Mouse (Mus musculus): ENCODE data around the gene Ccin. TPM values are rescaled to one million over a fixed set of nuclear protein-coding genes. Genes with fewer than 3 reads are reported as not detected.

The Ccin gene
- total RNA-seq, 2 experiments from 2014 or later: not detected

DNA sequence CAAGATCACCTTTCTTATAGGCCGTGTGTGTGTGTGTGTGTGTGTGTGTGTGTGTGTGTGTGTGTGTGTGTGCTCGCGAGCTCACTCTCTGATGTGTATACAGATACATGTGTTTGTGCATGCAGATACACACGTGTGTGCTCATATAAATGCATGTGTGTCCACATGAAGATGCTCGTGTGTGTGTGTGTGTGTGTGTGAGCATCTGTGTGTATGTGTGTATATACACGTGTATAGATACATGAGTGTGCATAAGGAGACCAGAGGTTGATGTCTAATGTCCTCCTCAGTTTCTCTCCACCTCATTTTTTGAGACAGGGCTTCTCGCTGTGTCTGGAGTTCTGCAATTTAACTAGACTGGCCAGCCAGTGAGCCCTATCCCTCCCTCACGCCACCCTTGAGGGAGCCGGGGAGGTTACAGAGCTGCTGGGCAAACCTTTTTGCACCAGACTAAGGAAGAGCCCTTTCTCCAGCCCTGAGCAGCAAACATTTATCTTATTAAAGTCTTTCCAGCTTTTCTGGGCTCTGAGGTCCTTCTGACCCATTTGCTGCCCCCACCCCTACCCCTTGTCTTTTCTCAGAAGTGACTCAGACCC is 11.6 kb upstream of the Ccin start:
- DNase-seq (ENCODE audit: extremely low spot score in 1 of 2, low spot score in 2 of 2): no peak
- intact Hi-C loops (cut with DNase I): no loop called here

DNA sequence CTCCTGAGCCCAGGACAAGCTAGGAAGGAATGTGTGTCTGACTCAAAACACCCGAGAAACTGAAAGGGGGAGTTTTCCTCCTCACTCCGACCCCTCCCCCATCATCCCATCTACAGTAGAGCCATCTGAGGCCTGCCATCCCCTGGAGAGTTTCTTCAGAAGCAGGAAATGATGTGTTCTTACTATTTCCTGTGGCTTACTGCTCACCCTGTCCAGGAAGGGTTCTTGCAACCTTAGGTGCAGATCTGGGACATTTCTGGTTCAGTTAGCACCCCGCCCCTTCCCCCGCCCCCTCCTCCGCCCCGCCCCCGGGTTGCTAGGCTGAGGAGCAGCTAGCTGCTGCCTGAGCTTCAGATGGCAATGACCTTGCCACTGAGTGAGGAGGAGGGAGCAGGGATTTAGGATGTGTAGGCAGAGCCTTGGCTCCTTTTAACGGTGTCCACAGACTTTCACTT is 11.1 kb upstream of the Ccin start:
- peak in 1 of 2 experiments; percentile 51 for DNase-seq (ENCODE audit: extremely low spot score in 1 of 2, low spot score in 2 of 2)
- intact Hi-C loops (cut with DNase I): no loop called here

DNA sequence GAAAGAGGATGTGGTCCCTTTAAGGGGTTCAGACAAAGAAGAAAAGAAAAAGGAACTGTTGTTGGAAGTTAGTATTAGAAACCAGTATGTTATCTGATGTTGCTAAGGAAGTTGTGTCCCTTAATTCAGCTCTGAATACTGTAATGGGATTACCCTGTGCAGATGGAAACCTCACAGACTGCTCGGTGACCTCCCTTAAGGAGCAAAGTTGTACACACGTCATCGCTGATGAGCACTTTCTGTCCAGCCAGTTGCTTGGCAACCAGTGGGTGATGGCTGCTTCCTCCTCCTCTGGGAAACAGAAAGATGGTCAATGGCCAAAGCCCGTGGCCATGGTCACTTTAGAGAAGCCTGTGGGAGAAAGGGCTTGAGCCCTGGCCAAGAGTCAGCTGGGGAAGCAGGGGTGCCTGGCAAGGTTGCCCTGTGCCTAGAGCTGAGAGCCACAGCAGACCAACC is 9.7 kb upstream of the Ccin start:
- intact Hi-C loops (cut with DNase I): no loop called here
- peak; percentile 47 to 58 for DNase-seq (ENCODE audit: extremely low spot score in 1 of 2, low spot score in 2 of 2)

DNA sequence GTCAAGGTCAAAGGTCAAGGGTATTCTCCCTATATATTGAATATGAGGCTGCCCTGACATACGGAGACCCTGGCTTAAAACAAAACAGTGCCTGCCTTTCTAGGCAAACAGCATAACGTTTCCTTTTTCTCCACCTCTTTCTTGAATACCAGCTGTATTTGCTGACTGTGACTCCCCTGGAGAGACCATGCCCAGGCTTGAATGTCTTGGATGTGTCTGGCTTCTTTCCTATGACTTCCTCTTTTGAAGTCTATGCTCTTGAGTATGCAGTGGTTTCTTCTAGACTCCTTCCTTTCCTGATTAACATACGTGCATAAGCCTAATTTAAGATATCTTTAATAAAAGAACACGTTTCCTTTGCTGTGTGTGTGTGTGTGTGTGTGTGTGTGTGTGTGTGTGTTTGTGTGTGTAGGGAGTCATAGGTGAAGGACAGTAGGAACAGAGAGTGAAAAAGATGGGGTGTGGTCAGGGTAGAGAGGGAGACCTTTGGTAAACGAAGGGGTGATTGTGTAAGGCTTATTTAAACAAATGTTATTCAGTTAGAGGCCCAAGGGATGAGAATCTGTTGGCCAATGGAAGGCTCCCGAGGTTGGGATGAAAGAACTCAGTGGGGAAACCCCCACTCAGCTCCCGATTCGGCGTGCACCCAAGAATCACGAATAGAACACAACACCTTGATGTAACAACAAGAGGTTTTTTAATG is 8.2 kb upstream of the Ccin start:
- intact Hi-C loops (cut with DNase I): no loop called here

DNA sequence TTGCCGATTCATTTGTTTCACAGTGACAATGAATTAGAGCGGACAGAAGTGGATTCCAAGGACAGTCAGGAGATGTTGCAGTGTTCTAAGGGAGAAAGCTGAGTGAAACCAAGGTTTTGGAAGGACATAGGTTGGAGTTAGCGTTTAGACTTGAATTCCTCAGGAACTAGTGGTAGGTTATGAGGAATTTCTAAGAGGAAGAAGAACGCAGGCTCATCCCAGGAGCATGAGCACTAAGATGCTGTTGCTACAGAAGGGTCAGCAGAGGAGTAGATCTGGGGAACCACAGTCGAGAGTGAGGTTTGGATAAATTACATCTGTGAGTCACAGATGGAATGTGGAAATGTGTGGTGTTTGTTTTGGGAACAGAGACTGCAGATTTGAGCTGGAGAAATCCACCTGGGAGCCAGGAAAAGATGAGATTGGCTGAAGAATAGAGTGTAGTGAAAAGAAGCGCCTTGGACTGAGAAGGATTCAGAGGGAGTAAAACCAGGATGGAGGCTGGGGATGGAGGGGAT is 7.0 kb upstream of the Ccin start:
- DNase-seq (ENCODE audit: extremely low spot score in 1 of 2, low spot score in 2 of 2): no peak
- intact Hi-C loops (cut with DNase I): no loop called here

More for the DNA sequence above, 8.2 kb upstream of the Ccin start:
- DNase-seq (ENCODE audit: extremely low spot score in 1 of 2, low spot score in 2 of 2): no peak

DNA sequence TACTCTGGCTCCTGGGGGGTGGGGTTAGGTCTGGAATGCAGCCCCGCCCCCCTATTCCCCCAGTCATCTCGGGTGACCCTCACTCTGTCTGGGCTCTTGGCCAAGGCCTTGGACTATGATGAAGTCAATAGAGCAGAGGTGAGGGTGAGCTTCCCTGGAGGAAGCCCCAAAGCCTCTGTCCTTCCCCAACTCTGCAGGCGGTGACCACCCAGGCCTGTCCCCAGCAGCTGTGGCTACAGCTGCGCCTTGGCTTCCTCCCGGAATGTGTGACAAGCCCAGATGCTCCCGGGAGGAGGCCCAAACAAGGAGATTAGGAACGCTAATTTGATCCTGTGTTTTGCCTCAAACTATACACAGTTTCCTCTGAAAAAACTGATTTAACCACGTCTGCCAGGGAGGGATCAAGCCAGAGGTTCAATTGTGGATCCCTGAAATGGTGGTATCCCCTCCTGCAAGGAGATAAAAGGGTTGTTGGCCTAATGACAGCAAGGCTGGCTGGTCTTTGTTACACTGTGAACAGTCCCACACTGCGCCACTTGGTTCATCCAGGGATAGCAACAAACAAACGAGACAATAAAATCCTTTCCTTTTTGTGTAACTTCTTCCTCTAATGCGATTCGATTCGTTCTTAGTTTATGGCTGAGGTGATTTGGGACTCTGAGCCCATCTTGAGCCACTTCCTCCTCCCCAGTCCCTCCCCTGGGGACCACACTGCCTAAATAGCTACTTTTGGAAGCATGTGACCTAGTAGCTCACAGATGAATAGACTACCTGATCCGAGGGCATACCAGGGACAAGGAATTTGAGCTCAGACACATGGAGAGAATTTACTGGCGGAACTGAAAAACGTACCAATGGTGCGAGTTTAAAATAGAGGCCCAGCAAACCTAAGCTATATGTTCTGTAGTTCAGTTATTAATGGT is 4.5 kb upstream of the Ccin start:
- peak in 1 of 2 experiments; percentile 80 for DNase-seq (ENCODE audit: extremely low spot score in 1 of 2, low spot score in 2 of 2)
- intact Hi-C loops (cut with DNase I): no loop called here

DNA sequence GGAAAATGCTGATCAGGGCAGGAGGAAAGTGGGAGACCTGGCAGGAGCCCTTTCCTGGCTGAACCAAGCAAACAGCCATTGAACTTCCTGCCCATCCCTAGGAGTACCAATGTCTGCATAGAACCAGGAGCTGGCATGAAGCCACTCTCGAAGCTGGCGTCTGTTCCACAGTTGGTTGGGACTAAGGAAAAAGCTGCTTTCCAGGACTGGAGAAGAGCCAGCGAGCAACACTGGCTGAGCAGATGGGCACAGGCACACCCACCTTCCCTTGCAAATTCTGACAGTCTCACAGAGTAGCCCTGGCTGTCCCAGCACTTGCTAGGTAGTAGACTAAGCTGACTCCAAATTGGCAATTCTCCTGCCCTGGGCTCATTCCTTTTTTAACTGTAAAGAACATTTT is 3.5 kb upstream of the Ccin start:
- peak; percentile 90 to 93 for DNase-seq (ENCODE audit: extremely low spot score in 1 of 2, low spot score in 2 of 2)
- intact Hi-C loops (cut with DNase I): loop anchor here (5.0 kb wide), 2 partner anchors 52 to 72 kb away; no protein-coding TSS in a partner anchor

DNA sequence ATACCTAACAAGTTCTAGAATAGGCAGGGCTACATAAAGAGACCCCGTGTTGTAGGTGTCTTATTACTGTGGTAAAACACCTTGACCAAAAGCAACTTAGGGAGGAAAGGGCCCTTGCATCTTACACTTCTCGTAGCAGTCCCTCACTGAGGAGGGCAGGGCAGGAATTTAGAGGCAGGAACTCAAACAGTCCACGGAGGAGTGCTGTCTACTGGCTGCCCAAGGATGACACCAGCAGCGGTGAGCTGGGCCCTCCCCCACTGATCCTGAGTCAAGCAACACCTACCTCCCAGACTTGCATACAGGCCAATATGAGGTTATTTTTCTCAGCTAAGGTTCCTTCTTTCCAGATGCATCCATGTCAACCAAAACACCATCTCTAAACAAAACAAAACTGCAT is 3.0 kb upstream of the Ccin start:
- no peak for DNase-seq (ENCODE audit: extremely low spot score in 1 of 2, low spot score in 2 of 2)
- intact Hi-C loops (cut with DNase I): loop anchor here (5.0 kb wide), 2 partner anchors 53 to 73 kb away; no protein-coding TSS in a partner anchor

DNA sequence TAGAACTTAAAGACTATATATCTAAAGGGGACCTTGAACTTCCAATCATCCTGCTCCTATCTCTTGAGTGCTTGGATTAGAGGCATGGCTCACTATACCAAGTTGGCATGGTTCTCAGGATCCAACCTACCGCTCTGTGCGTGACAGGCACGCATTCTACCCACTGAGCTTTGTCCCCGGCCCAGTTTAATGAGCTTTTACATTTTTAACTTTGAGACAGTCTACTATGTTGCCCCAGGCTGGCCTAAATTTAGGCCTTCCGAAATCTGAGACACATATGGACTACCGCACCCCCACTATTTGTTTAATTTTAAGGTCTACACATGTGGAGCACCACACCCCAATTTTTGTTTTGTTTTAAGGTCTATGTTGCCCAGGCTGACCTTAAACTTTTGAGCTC is 2.4 kb upstream of the Ccin start:
- no peak for DNase-seq (ENCODE audit: extremely low spot score in 1 of 2, low spot score in 2 of 2)
- intact Hi-C loops (cut with DNase I): loop anchor here (5.0 kb wide), 2 partner anchors 54 to 74 kb away; no protein-coding TSS in a partner anchor

DNA sequence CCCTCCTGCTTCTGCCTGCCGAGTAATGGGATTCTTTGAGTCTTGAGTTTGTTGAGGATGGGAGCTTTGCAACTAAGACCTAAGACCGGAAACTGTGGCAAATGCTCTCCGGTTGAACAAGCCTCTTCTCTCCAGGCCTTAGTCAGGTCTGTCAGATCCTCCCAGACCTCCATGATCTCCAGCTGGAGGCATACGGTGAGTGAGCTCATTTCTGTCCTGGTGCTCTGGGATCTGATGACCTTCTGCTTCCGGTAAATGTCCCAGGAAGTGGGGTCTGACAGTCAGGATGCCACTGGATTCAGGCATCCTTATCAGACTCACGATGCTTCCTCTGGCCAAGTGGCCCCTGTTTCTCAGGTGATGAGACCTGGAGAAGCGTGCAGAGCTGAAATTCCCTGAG is 2.0 kb upstream of the Ccin start:
- intact Hi-C loops (cut with DNase I): loop anchor here (5.0 kb wide), 2 partner anchors 54 to 74 kb away; no protein-coding TSS in a partner anchor
- DNase-seq (ENCODE audit: extremely low spot score in 1 of 2, low spot score in 2 of 2): no peak

DNA sequence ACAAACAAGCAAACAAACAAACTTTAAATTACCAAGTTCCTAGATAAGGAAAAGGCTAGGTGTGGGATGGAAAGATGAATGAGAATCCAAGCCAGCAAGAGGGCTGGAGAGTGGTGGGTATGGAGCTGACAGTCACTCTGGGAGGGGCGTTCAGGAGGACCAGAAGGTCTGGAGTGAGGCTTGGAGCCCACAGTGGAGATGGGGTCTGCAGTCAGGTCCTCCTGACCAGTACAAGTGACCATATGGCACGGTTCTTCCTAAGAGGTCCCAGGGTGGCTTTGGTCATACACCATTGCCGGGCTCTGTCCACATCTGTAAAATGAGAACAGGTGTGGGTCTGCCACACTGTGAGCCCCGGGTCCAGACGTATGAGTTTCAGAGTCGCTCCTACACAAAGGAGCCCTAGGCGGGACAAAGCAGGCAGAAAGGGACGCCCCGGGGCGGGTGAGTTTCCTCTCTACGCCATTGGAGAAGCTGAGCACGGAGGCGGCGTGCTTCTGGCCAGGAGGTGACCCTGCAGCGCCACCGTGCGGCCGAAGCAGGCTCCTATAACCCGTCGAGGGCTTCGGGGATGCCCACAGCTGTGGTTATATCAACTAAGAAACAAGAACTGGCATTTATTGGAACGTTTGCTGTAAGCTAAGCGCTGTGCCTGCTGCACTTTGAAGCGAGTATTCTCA is 1.1 kb upstream of the Ccin start:
- DNase-seq (ENCODE audit: extremely low spot score in 1 of 2, low spot score in 2 of 2): peak; percentile 90 to 95
- intact Hi-C loops (cut with DNase I): loop anchor here (2.0 to 5.0 kb wide), 3 partner anchors 23 to 75 kb away; no protein-coding TSS in a partner anchor

DNA sequence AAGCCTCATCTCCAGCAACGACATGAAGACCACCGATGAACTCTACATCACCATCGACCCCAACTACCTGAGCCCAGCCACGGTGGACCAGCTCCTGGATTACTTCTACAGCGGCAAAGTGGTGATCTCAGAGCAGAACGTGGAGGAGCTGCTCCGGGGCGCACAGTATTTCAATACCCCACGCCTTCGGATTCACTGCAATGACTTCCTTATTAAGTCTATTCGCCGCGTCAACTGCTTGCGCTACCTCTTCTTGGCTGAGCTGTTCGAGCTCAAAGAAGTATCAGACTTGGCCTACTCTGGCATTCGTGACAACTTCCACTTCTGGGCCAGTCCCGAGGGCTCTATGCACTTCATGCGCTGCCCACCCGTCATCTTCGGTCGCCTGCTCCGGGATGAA is 473 bp downstream of the Ccin start:
- intact Hi-C loops (cut with DNase I): loop anchor here (2.0 to 5.0 kb wide), 3 partner anchors 25 to 76 kb away; no protein-coding TSS in a partner anchor
- no peak for DNase-seq (ENCODE audit: extremely low spot score in 1 of 2, low spot score in 2 of 2)

DNA sequence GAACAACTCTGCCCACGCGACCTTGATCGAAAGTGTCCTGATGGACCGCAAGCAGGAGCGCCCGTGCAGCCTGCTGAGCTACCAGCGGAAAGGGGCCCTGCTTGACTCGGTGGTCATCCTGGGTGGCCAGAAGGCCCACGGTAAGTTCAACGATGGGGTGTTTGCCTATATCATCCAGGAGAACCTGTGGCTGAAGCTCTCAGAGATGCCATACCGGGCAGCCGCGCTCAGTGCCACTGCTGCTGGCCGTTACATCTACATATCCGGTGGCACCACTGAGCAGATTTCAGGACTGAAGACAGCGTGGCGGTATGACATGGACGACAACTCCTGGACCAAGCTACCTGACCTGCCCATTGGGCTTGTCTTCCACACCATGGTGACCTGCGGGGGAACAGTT is 1.0 kb downstream of the Ccin start:
- intact Hi-C loops (cut with DNase I): loop anchor here (5.0 kb wide), 2 partner anchors 57 to 77 kb away; no protein-coding TSS in a partner anchor
- DNase-seq (ENCODE audit: extremely low spot score in 1 of 2, low spot score in 2 of 2): no peak

DNA sequence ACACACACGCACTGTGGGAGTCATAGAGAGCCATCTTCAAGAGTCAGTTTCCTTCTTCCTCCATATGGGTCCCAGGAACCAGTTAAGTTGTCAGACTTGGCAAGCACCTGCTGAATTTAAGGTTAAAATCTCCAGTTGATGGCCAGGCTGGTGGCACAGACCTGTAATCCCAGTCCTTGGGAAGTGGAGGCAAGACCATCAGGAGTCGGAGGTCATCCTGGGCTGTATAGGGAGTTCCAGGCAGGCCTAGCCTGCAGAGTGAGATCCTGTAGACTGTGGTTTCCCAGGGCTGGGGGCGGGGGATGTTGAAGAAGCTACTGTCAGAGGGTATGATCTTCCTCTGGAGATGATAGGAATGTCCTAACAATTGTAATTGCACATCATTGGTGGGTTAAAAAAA is 5.7 kb downstream of the Ccin start:
- intact Hi-C loops (cut with DNase I): no loop called here

DNA sequence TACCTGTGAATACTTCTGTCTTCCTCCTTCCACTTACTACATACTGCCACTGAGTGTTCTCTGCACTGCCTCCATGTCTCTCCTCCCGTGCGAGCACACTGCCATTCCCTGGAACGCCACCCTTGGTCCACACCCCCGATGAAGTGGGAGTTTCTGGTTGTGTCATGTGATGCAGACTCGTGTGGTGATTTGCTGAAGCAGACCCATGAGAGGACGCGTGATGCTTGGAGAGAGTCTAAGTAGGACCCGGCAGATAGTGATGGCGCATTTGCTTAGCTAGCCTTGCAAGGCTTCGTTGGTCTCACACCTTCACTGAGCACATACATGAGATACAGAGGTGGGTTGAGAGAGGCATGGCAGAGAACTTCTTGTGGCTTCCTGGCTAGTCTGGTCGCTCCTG is 9.8 kb downstream of the Ccin start:
- intact Hi-C loops (cut with DNase I): no loop called here
- no peak for DNase-seq (ENCODE audit: extremely low spot score in 1 of 2, low spot score in 2 of 2)

More for the DNA sequence above, 5.7 kb downstream of the Ccin start:
- no peak for DNase-seq (ENCODE audit: extremely low spot score in 1 of 2, low spot score in 2 of 2)

DNA sequence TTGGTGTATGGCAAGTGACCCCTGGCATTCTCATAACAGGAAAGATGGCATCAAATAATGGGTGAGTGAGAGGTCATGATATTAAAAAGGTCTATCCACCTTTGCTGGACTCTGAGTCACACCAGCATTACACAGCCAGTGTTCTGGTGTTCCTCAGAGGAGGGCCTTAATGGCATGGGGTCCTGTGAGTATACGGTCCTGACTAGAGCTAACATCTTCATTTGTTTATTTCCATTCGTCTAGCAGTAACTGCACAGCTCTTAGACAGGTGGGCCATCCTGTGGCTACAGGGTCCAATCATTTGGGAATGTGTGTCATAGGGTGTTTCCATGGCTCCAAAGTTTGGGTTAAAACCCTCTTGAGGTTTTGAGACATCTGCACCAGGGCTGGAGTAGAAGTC is 11.1 kb downstream of the Ccin start:
- intact Hi-C loops (cut with DNase I): no loop called here
- DNase-seq (ENCODE audit: extremely low spot score in 1 of 2, low spot score in 2 of 2): no peak

DNA sequence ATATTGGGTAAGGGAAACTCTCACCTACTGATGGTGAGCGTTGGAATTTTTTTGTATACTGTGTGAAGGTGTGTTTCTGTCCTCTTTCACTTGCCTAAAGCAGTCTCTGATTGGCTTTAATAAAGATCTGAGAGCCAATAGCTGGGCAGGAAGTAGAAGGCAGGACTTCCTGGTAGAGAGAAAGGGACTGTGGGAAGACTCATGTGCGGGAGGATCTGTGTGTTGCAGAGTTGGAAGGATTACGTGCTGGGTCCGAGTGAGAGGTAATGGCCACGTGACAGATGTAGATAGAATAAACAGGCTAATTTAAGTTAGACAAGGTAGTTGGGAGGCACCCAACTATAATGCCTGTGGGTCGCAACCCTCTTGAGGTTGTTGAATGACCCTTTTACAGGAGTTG is 20.3 kb downstream of the Ccin start:
- DNase-seq (ENCODE audit: extremely low spot score in 1 of 2, low spot score in 2 of 2): no peak
- intact Hi-C loops (cut with DNase I): no loop called here

DNA sequence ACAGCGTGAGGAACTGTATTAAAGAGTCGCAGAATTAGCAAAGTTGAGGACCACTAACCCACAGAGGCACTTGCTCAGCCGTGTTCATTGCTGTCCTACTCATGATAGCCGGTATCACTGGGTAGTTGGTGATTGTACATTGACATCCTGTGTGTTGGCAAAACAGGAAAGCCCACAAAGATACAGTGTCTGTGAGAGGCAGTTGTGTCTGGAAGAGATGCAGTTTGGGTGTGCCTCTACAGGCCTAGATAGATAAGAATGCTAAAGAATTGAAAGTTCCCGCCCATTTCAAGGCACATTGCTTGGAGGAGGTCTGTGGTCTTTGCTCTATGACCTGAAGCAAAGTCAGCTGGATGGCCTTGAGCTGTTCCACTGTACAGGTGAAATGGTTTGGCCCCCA is 20.8 kb downstream of the Ccin start, which contains the start of gene Clta:
Clta (plus strand) TSS at position 327 of the 400 bp plus-strand sequence.
- intact Hi-C loops (cut with DNase I): no loop called here
- no peak for DNase-seq (ENCODE audit: extremely low spot score in 1 of 2, low spot score in 2 of 2)
